Mouse (Mus musculus) urinary bladder, adult 18-20 months (tissue): ENCODE results near the gene Taldo1.
"Not testable (repeated sequence)": the region's sequence is repeated elsewhere in the genome, so short reads cannot be mapped to it uniquely, and the experiment has no call there.

Experiments used
- DNase-seq, 2 experiments: peaks; one replicate each; pipeline ENCODE4 v3.0.0; 2022; ENCODE audit warnings: low spot score in 2 of 2, mixed read lengths in 2 of 2

The Taldo1 gene

GRCm38 (mm10) chr7:141438201-141438968 lies 46.4 kb downstream of the Taldo1 start:
- DNase-seq, result no peak

GRCm38 (mm10) chr7:141439140-141439679 lies 47.2 kb downstream of the Taldo1 start:
- DNase-seq, result no peak

GRCm38 (mm10) chr7:141439811-141440210 lies 47.8 kb downstream of the Taldo1 start:
- DNase-seq, result no peak

- DNase-seq, result no peak
These were observed 48.6 kb downstream of the Taldo1 start for GRCm38 (mm10) chr7:141440613-141441012.

GRCm38 (mm10) chr7:141441460-141441859 lies 49.5 kb downstream of the Taldo1 start:
- no peak for DNase-seq

GRCm38 (mm10) chr7:141442199-141442598 lies 50.2 kb downstream of the Taldo1 start:
- no peak for DNase-seq

- peak in 1 of 2 experiments; percentile 13 for DNase-seq
These were observed 51.3 kb downstream of the Taldo1 start for GRCm38 (mm10) chr7:141443081-141443821.

- peak in 1 of 2 experiments; percentile 34 for DNase-seq
These were observed 51.8 kb downstream of the Taldo1 start, which contains the start of gene Pidd1 for GRCm38 (mm10) chr7:141443828-141444237. Pidd1 (minus strand) TSS chr7:141444025.

GRCm38 (mm10) chr7:141446374-141446773 lies 54.4 kb downstream of the Taldo1 start:
- not testable (repeated sequence) for DNase-seq

- DNase-seq, result peak; percentile 90 to 92
These were observed 55.4 kb downstream of the Taldo1 start, which contains the start of gene Rplp2 for GRCm38 (mm10) chr7:141447110-141447991. Rplp2 (plus strand) TSS chr7:141447370.

- no peak for DNase-seq
These were observed 59.9 kb downstream of the Taldo1 start for GRCm38 (mm10) chr7:141451928-141452327.
